Mouse (Mus musculus): ENCODE data around the gene Nrgn. TPM values are rescaled to one million over a fixed set of nuclear protein-coding genes. Genes with fewer than 3 reads are reported as not detected.

Nrgn gene
- polyA plus RNA-seq, 1 experiment from 2014 or later: 5.4 TPM

- H3K4me1 ChIP-seq (replicated peaks): peaks cover 19% of the 10 kb centered on the region
- no peak overlapping the region for H3K27ac ChIP-seq (replicated peaks)
- H3K36me3 ChIP-seq (replicated peaks): no peaks in the 10 kb centered on the region
- ATAC-seq (ENCODE audit: insufficient read depth): no peak
- no peak overlapping the region for H3K4me2 ChIP-seq
- H3K4me3 ChIP-seq (replicated peaks): no peak overlapping the region
- no peak overlapping the region for H3K9ac ChIP-seq
- H3K27me3 ChIP-seq: peaks cover 11% of the 10 kb centered on the region
- H3K9me3 ChIP-seq (replicated peaks): no peaks in the 10 kb centered on the region
- WGBS (ENCODE audit: insufficient replicate concordance): 56% methylated on average over 6 of the region's 6 CpGs
Observed at GRCm38 (mm10) chr9:37540701-37541575, 11.8 kb downstream of the Nrgn start.

GRCm38 (mm10) chr9:37540226-37540625 is 12.5 kb downstream of the Nrgn start:
- Histone ChIP-seq H3K27me3 (peaks cover 8% of the 10 kb centered on the region; the same call in 1 of the 2 replicates), H3K9ac (no peak overlapping the region), H3K4me2 (no peak overlapping the region), H3K9me3 (replicated peaks) (no peaks in the 10 kb centered on the region), H3K36me3 (replicated peaks) (no peaks in the 10 kb centered on the region), H3K27ac (replicated peaks) (no peak overlapping the region), H3K4me3 (replicated peaks) (no peak overlapping the region), H3K4me1 (replicated peaks) (peaks cover 14% of the 10 kb centered on the region)
- ATAC-seq (ENCODE audit: insufficient read depth): no peak
- WGBS (ENCODE audit: insufficient replicate concordance): 81% methylated on average over 4 of the region's 4 CpGs

GRCm38 (mm10) chr9:37539170-37540025 is 13.3 kb downstream of the Nrgn start, which contains the start of gene Vsig2:
TSS of gene Vsig2 (plus strand) at chr9:37539255.
- Histone ChIP-seq H3K27ac (replicated peaks) (no peak within 1 kb of the TSS), H3K4me1 (replicated peaks) (peaks cover 5% of the 10 kb centered on the region), H3K4me3 (replicated peaks) (no peak within 1 kb of the TSS), H3K36me3 (replicated peaks) (no peaks in the 10 kb centered on the region), H3K9ac (no peak within 1 kb of the TSS), H3K27me3 (peaks cover 10% of the 10 kb centered on the region; the same call in 1 of the 2 replicates), H3K4me2 (no peak within 1 kb of the TSS), H3K9me3 (replicated peaks) (no peaks in the 10 kb centered on the region)
- 55% methylated on average over 23 of the region's 23 CpGs for WGBS (ENCODE audit: insufficient replicate concordance)
- ATAC-seq (ENCODE audit: insufficient read depth): no peak

- Histone ChIP-seq H3K36me3 (replicated peaks) (no peaks in the 10 kb centered on the region), H3K4me2 (no peak overlapping the region), H3K27me3 (peaks cover 17% of the 10 kb centered on the region; the same call in 1 of the 2 replicates), H3K9ac (no peak overlapping the region), H3K9me3 (replicated peaks) (no peaks in the 10 kb centered on the region), H3K4me1 (replicated peaks) (no peaks in the 10 kb centered on the region), H3K4me3 (replicated peaks) (no peak overlapping the region), H3K27ac (replicated peaks) (no peak overlapping the region)
- 0 out of 2 replicates have a peak, but pooled peaks have one; percentile 7 for ATAC-seq (ENCODE audit: insufficient read depth)
- 61% methylated on average over 5 of the region's 5 CpGs for WGBS (ENCODE audit: insufficient replicate concordance)
Observed at GRCm38 (mm10) chr9:37537658-37538250, 14.9 kb downstream of the Nrgn start.

GRCm38 (mm10) chr9:37536851-37537250 is 15.9 kb downstream of the Nrgn start:
- no peak for ATAC-seq (ENCODE audit: insufficient read depth)
- no peaks in the 10 kb centered on the region for H3K9me3 ChIP-seq (replicated peaks)
- H3K27me3 ChIP-seq: peaks cover 21% of the 10 kb centered on the region
- no peak overlapping the region for H3K9ac ChIP-seq
- H3K4me3 ChIP-seq (replicated peaks): no peak overlapping the region
- H3K36me3 ChIP-seq (replicated peaks): no peaks in the 10 kb centered on the region
- no peak overlapping the region for H3K4me2 ChIP-seq
- WGBS (ENCODE audit: insufficient replicate concordance): 52% methylated on average over 4 of the region's 4 CpGs
- no peaks in the 10 kb centered on the region for H3K4me1 ChIP-seq (replicated peaks)
- H3K27ac ChIP-seq (replicated peaks): no peak overlapping the region

DNA sequence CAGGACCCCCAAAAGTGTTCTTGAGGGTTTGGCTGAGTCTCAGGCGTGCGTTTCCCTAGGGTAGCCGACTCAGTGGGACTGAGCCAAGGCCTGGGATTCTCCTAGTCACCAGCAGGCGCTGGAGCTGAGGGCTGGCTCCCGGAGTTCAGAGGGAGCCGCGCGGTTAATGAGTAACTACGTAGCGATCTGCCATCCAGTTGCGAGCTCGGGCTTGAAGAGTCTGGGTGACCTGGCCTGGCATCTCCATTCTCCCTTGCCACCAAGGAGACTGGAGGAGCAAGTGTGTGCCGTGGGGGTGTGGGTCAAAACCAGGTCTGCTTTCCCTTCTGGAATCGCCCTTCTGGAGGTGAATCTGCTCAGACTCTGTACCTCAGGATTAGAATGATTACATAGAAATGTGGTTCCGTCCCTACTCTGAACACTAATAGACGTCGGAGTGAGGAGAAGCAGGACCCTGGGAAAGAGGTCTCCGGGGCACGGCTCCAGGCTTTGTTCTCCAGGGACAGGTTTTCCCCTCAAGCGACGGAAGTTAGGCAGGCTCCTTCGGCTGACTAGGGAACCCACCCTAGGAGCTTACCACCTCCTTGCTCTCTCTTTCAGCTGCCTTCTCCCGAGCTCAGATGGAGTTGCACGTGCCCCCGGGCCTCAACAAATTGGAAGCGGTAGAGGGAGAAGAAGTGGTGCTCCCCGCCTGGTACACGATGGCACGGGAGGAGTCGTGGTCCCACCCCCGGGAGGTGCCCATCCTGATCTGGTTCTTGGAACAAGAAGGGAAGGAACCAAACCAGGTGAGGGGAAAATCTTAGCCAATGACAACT is 21.6 kb downstream of the Nrgn start:
- H3K36me3 ChIP-seq (replicated peaks): no peaks in the 10 kb centered on the region
- H3K27me3 ChIP-seq: peaks cover 75% of the 10 kb centered on the region
- peak overlapping the region; percentile 21 for H3K4me3 ChIP-seq (replicated peaks)
- peaks cover 28% of the 10 kb centered on the region for H3K4me1 ChIP-seq (replicated peaks)
- H3K9ac ChIP-seq: no peak overlapping the region
- ATAC-seq (ENCODE audit: insufficient read depth): peak; percentile 45
- WGBS (ENCODE audit: insufficient replicate concordance): 5% methylated on average over 31 of the region's 31 CpGs
- H3K9me3 ChIP-seq (replicated peaks): no peaks in the 10 kb centered on the region
- H3K27ac ChIP-seq (replicated peaks): no peak overlapping the region
- peak overlapping the region; percentile 59 for H3K4me2 ChIP-seq

GRCm38 (mm10) chr9:37530031-37530887 is 22.4 kb downstream of the Nrgn start:
- Histone ChIP-seq H3K4me1 (replicated peaks) (peaks cover 28% of the 10 kb centered on the region), H3K27ac (replicated peaks) (no peak overlapping the region; the same call in 1 of the 2 replicates), H3K36me3 (replicated peaks) (no peaks in the 10 kb centered on the region), H3K4me3 (replicated peaks) (peak overlapping the region; percentile 21), H3K27me3 (peaks cover 76% of the 10 kb centered on the region), H3K4me2 (peak overlapping the region; percentile 59), H3K9me3 (replicated peaks) (no peaks in the 10 kb centered on the region), H3K9ac (no peak overlapping the region)
- peak; percentile 45 for ATAC-seq (ENCODE audit: insufficient read depth)
- 1% methylated on average over 32 of the region's 32 CpGs for WGBS (ENCODE audit: insufficient replicate concordance)

DNA sequence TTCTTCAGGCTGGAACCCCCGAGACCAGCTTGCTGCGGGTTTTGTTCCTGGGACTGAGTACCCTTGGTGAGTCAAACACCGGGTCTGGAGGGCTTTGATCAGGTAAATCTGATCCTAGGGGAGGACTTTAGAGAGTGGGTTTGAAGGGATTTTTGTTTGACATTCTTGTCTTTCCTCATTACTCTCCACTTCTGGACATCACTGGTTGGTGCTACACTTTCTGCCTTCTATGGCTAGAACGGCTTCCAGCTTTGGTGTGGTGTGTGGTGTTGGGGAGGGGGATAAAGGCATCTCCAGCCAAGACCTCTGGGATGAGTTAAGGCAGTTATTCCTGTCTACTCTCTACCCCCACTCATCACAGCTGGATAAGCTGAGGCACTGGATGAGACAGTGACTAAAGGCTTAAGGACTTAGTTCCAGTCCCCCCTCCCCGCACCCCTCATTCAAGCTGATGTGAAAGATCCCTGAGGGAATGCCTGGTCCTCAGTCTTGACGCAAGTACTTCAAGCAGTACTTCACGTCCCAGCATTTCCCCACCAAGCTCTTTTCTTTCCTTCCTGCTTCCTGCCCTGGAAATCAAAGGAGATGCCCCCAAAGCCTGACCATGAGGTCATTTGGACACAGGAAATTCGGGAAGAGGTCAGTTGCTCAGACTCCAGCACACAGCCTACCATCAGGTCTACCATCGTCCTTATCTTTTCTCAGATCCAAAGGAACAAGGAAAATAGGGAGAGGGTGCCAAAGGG is 24.3 kb downstream of the Nrgn start:
- ATAC-seq (ENCODE audit: insufficient read depth): no peak
- peak overlapping the region; percentile 55; the same call in 1 of the 2 replicates for H3K4me2 ChIP-seq
- H3K27me3 ChIP-seq: peaks cover 71% of the 10 kb centered on the region
- 16% methylated on average over 9 of the region's 9 CpGs for WGBS (ENCODE audit: insufficient replicate concordance)
- no peak overlapping the region for H3K27ac ChIP-seq (replicated peaks)
- 0 out of 2 replicates have a peak, but pooled peaks cover 2% of the 10 kb centered on the region for H3K36me3 ChIP-seq (replicated peaks)
- H3K4me1 ChIP-seq (replicated peaks): peaks cover 28% of the 10 kb centered on the region
- no peaks in the 10 kb centered on the region for H3K9me3 ChIP-seq (replicated peaks)
- H3K4me3 ChIP-seq (replicated peaks): peak overlapping the region; percentile 19
- H3K9ac ChIP-seq: no peak overlapping the region
